Mouse (Mus musculus) stomach, embryonic 16.5 days (tissue): ENCODE measurements at regions not wholly inside any gene's neighbourhood (a gene's known extent, or its start where the extent isn't known, plus 50 kb on each side); places are given as distances from the start of the nearest gene placed in this dataset.

ENCODE experiments used
- ATAC-seq: fragments of 200-750 bp; cut with Nextera tagmentation; 2 replicates; pipeline ENCODE4 v1.8.0; 2017; ENCODE audit warnings: moderate number of reproducible peaks, moderate TSS enrichment; ENCODE audit not compliant: insufficient read depth, low FRiP score
- H3K27ac ChIP-seq: fragments of 300-500 bp; sonication (generic); 2 replicates; pipeline ENCODE4 v1.5.1; 2014; ENCODE audit warnings: low read length
- H3K27me3 ChIP-seq: fragments of 300-500 bp; sonication (generic); 2 replicates; pipeline ENCODE4 v1.6.1; 2014; ENCODE audit warnings: low read length, control low read depth, mixed read lengths; ENCODE audit not compliant: control insufficient read depth, insufficient read depth
- H3K36me3 ChIP-seq: fragments of 300-500 bp; sonication (generic); 2 replicates; pipeline ENCODE4 v1.6.1; 2014; ENCODE audit warnings: low read length; ENCODE audit not compliant: control insufficient read depth, insufficient read depth
- H3K4me1 ChIP-seq: fragments of 300-500 bp; sonication (generic); 2 replicates; pipeline ENCODE4 v1.6.1; 2014; ENCODE audit warnings: low read length, control low read depth, mixed read lengths; ENCODE audit not compliant: control insufficient read depth, insufficient read depth
- H3K4me2 ChIP-seq: fragments of 300-500 bp; sonication (generic); 2 replicates; pipeline ENCODE4 v1.6.1; 2014; ENCODE audit warnings: low read depth, low read length, mixed read lengths
- H3K4me3 ChIP-seq: fragments of 300-500 bp; sonication (generic); replicated peaks from 2 replicates; pipeline ENCODE4 v1.5.1; 2014; ENCODE audit warnings: mild to moderate bottlenecking, low read length
- H3K9ac ChIP-seq: fragments of 300-500 bp; sonication (generic); 2 replicates; pipeline ENCODE4 v1.6.1; 2014; ENCODE audit warnings: low read length
- H3K9me3 ChIP-seq: fragments of 300-500 bp; sonication (generic); replicated peaks from 2 replicates; pipeline ENCODE4 v1.6.1; 2016; ENCODE audit warnings: low read length, control low read depth; ENCODE audit not compliant: control insufficient read depth
- WGBS: fragments of 180-500 bp; shearing (Covaris S2); extraction: QIAGEN DNeasy Blood & Tissue Kit; methylation state at CpG from one replicate; pipeline ENCODE4 v1.1.7; 2014; 5-methylcytosine and 5-hydroxymethylcytosine counted together

DNA sequence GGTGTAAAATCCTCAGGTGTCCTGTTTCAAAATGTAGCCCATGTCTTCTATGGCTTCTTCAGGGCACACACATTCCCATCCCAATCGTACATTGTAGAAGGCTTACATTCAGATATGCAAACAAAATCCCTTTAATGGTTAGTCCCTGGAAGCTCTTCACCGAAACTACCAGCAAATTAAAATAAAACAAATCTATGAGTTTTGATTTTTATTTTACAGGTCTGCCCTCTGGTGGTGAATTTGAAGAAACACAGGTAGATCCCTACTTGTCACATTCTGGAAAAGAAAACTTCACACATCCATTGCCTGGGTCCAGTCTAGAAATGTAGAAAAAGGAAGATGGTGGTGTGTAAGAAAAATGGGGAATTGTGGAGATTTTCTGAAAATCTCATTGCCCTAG lies 51.5 kb upstream of the Slc25a36 start:
- Histone ChIP-seq H3K36me3 (no peaks in the 10 kb centered on the region), H3K9me3 (no peaks in the 10 kb centered on the region), H3K9ac (no peak overlapping the region), H3K27me3 (no peaks in the 10 kb centered on the region), H3K4me3 (no peak overlapping the region), H3K4me2 (no peak overlapping the region), H3K4me1 (no peaks in the 10 kb centered on the region), H3K27ac (no peak overlapping the region)
- ATAC-seq, result no peak
- WGBS, result 13% methylated on average over 2 of the region's 2 CpGs
